Mouse (Mus musculus): ENCODE measurements around the gene Maff.

Maff gene

GRCm38 (mm10) chr15:79329979-79330363, 16.4 kb upstream of the Maff start:
- in situ Hi-C loops (cut with MboI) = no loop called here

DNA sequence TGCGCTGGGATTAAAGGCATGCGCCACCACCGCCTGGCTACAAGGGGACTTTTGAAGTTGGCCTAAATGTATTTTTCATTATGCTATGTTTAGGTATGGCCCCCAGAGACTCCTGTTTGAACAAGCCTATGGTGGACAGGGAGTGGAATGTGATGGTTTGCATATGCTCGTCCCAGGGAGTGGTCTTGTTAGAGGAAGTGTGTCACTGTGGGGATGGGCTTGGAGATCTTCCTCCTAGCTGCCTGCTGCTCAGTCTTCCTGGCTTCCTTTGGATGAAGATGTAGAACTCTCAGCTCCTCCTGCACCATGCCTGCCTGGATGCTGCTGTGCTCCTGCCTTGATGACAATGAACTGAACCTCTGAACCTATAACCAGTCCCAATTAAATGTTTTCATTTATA, 15.9 kb upstream of the Maff start:
- in situ Hi-C loops (cut with MboI) = no loop called here

DNA sequence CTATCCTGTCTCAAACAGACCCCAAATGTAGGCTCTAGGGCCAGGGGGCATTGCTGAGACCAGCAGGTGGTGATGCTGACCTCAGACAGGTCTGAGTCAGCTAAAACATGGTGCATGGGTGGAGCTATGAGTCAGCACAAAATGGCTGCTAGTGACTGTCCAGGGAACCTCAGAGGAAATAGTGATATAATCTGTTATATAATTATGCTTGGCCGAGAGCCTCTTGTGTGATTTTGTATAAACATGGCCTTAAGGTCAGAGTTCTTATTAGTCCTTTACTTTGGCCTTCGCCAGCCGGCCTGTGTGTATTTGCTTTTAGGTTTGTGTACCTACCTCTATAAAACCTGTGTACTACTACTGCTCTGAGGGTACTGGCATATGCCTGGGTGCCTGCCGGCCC, 13.0 kb upstream of the Maff start:
- in situ Hi-C loops (cut with MboI) = no loop called here

GRCm38 (mm10) chr15:79335061-79335655, 11.3 kb upstream of the Maff start:
- in situ Hi-C loops (cut with MboI) = no loop called here

- in situ Hi-C loops (cut with MboI) = no loop called here
Observed at GRCm38 (mm10) chr15:79338978-79339377, 7.4 kb upstream of the Maff start.

- in situ Hi-C loops (cut with MboI) = no loop called here
Observed at GRCm38 (mm10) chr15:79342641-79343337, 3.6 kb upstream of the Maff start.

- in situ Hi-C loops (cut with MboI) = no loop called here
Observed at GRCm38 (mm10) chr15:79344627-79345026, 1.8 kb upstream of the Maff start.

DNA sequence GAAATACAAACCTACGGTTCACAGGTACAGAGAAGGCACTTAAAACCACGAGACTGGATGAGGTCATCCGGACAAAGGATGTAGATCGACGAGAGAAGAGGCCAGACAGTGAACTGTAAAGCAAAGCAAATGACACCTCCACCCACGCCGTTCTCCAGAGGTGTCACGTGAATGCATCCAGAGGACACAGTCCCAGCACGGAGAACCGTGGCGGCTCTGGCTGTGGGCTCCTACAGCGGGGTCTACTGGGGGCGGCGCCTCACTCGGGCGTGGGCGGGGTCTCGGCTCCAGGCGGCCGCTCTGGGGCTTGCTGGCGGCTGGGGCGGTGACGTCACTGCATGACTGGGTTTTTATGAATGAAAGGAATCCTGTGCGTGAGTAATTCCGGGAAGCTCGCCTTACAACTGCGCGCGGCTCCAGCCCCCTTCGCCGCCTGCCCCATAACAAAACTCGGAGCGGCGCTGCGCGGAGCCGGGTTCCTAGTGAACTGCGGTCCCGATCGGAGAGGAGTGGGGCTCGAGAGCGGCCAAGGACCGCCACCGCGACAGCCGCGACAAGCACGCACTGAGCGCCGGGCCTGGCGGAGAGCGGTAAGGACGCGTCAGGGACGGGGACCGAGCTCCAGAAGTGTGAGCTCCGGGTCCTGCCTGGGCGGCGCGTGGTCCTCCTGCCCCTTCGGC, 884 bp downstream of the Maff start:
- in situ Hi-C loops (cut with MboI) = no loop called here

DNA sequence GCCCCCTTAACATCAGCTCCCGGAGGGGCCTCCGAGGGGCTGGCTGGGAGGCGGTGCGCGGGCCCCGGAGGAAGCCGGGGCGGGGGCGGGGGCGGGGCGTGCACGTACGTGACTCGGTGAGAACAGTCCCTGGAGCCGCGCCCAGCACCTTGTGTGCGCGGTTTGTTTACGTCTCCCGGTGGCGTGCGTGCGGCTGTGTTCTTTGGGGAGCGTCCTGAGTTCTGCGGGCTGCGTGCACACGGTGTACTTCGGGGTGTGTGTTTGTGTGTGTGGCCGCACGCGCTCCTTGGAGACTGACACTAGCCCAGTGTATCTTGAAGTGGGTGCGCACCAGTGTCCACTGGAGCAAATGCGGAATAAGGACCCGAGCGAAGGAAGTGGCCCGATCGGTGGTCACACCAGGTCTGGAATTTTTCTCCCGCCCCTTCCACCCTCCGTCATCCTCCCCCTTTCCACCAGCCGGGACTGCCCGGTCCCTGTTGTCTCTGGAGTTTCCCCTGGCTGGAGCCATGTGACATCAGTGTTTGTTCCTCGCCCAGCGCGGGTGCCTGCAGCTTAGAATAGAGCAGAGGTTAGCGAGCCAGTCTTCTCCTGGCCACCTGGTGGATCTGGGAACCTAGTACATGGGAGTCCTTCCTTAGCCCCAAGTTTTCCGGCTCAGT, 1.6 kb downstream of the Maff start:
- in situ Hi-C loops (cut with MboI) = no loop called here

DNA sequence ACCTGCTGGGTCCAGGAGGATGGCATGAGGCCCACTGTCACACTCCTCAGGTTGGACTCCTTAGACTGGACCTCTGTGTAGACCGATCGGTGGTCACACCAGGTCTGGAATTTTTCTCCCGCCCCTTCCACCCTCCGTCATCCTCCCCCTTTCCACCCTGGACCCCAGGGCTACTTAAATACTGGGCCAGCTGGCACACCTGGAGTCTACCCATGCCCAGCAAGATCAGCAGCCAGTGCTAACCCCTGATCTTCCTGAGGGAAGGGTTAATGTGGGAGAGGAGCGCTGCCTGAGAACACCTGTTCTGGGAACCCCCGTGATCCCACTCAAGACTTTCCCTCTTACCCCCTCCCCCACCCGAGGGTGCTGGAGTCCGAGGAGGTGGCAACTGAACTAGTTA, 2.2 kb downstream of the Maff start:
- in situ Hi-C loops (cut with MboI) = no loop called here

DNA sequence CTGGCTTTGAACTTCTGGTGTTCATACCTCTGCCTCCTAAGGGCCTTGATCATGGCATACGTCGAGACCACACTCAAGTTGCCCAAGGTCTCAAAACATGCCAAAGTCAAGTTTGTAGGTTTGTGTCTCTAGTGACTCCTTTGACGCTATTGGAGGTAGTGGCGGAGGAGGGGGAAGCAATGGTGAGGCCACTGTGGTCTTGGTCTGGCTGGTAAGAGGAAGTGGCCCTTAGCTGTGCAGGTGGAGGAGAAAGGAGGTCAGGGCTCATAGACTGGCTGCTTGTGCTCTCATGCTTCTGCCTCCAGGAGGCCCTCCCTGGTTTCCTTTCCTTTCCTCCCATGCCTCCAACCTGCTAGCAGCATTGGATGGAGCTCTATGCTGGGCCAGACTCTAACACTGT, 4.4 kb downstream of the Maff start:
- in situ Hi-C loops (cut with MboI) = no loop called here

DNA sequence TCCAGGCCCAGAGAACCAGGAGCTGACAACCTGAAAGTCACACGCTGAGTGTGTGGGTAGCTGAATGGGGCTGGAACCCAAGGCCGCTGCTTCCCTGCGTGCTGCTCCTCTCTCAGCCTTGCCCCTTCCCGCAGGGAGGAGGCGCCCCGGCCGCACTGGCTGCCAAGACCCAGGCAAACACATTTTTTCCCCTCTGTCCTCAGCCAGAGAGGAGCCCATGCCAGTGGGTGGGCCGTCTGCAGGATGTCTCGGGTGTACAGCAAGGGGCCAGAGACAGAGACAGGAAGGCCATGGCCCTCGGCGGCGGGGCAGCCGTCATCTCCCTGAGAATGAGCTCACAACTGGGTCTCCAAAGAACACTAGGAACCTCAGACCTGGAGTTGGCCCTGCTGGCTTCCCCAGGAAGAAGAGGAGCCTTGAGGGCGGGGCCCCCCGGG, 4.9 kb downstream of the Maff start:
- in situ Hi-C loops (cut with MboI) = no loop called here

DNA sequence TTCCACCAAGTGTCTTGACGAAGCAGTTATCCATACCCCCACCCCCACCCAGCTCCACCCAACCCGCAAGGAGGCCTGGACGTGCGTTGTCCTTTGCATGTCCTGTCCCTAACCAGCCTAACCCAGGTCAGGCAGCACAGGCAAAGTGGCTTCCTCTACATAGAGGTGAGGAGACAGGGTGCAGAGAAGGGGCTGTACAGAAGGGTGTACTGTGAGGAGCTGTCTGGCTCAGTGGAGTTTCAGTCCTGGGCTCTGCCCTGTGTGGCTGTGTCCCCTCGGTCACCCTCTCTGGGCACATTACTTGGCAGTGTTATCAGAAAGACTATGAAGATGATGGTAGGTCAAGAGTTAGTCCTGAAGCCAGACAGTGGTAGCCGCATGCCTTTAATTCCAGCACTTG, 6.1 kb downstream of the Maff start:
- in situ Hi-C loops (cut with MboI) = no loop called here

GRCm38 (mm10) chr15:79353690-79354305, 7.4 kb downstream of the Maff start:
- in situ Hi-C loops (cut with MboI) = no loop called here

DNA sequence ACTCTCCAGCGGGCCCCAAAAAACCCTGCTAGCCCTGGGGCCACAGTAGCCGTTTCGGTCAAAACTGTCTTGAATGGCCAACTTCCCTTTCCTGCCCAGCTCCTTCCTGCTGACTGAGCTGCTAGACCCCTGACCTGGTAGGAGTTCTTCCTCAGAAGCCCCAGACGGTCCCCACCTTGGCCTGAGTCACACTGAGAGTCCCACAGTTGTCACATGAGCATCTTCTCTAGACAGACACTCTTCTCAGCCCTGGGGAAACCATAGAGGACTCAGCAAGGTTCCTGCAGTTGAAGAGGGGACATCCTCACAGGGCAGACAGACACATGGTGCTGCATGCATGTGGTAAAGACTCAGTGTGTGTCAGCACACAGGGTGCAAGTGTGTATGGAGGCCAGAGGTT, 8.2 kb downstream of the Maff start:
- in situ Hi-C loops (cut with MboI) = no loop called here

DNA sequence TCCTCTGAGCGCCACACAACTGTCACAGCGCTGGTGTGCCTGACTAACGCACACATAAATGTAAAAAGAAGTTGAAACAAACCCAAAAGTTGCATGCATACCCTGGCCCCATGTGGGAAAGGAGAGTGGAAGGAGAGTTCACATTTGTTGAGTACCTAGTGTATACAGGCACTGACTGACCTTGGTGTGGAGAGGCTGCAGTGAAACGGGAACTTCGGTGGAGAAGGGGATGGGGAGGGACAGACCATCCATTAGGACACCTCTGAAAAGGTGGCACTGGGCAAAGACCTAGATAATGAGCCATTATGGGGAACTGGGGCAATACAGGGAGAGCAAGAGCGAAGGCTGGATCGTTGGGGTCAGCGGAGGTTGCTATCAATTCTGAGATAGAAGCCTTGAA, 10.1 kb downstream of the Maff start:
- in situ Hi-C loops (cut with MboI) = no loop called here

DNA sequence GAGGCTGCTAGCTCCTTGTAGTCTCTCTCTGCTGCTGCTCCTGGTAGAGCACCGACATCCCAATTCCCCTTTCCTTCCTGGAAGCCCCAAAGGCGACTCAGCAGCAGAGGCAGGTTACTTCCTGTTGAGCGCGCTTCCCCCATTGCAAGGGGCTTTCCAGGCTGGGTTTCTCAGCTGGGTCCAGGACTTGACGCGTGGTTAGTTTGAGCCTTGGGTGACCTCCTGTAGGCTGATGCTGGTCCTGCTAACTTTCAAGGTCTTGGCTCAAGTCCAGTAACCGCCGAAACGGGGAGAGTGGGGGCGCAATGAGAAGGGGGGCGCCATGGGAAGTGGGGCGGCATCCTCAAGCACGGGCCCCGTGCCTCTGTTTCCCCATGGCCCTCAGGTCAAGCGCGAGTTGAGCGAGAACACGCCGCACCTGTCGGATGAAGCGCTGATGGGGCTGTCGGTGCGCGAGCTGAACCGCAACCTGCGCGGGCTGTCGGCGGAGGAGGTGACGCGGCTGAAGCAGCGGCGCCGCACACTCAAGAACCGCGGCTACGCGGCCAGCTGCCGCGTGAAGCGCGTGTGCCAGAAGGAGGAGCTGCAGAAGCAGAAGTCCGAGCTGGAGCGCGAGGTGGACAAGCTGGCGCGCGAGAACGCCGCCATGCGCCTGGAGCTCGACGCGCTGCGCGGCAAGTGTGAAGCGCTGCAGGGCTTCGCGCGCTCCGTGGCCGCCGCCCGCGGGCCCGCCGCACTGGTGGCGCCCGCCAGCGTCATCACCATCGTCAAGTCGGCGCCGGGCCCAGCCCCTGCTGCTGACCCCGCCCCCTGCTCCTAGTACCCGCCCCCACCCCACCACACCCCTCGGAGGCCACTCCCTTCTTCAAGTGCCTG, 10.9 kb downstream of the Maff start:
- in situ Hi-C loops (cut with MboI) = no loop called here

- in situ Hi-C loops (cut with MboI) = no loop called here
Observed at GRCm38 (mm10) chr15:79357974-79358690, 11.7 kb downstream of the Maff start.

- in situ Hi-C loops (cut with MboI) = no loop called here
Observed at GRCm38 (mm10) chr15:79359954-79360353, 13.5 kb downstream of the Maff start.

GRCm38 (mm10) chr15:79360371-79360770, 13.9 kb downstream of the Maff start:
- in situ Hi-C loops (cut with MboI) = no loop called here

- in situ Hi-C loops (cut with MboI) = no loop called here
Observed at GRCm38 (mm10) chr15:79361023-79361422, 14.6 kb downstream of the Maff start.

All from mature B cell (primary cell).